Mouse (Mus musculus) hindbrain, embryonic 10.5 days (tissue): Measurements from ENCODE around the gene Agbl2. TPM values are rescaled to one million over a fixed set of nuclear protein-coding genes. Genes with fewer than 3 reads are reported as not detected.

Experiments
- polyA plus RNA-seq: library from polyadenylated mRNA; unstranded; fragments of >200 nt; fragmentation: Nextera tagmentation; extraction: Ambion mirVana; gene quantifications from 2 replicates; pipeline ENCODE4 v1.2.1, GENCODE M21; 2016

Gene Agbl2
- polyA plus RNA-seq, 1 experiment from 2014 or later = 1.5 TPM

Other genes starting within 250 kb of the Agbl2 start
- gene Ptprj, start 202.1 kb upstream of the Agbl2 start, polyA plus RNA-seq = 1.5 and 1.6 TPM in 2 replicates
- gene Nup160, start 105.5 kb upstream of the Agbl2 start, polyA plus RNA-seq = 51.0 and 60.0 TPM in 2 replicates
- gene Fnbp4, start 37.4 kb upstream of the Agbl2 start, polyA plus RNA-seq = 107 and 119 TPM in 2 replicates
- 234 and 244 TPM in 2 replicates for gene Mtch2, start 64.4 kb downstream of the Agbl2 start, polyA plus RNA-seq
- gene C1qtnf4, start 103.1 kb downstream of the Agbl2 start, polyA plus RNA-seq = 2.4 and 9.6 TPM in 2 replicates
- 55.9 and 56.8 TPM in 2 replicates for gene Kbtbd4, start 122.0 kb downstream of the Agbl2 start, polyA plus RNA-seq
- gene Ndufs3, start 122.1 kb downstream of the Agbl2 start, polyA plus RNA-seq = 189 and 220 TPM in 2 replicates
- gene Celf1, start 157.7 kb downstream of the Agbl2 start, polyA plus RNA-seq = 129 and 141 TPM in 2 replicates